Mouse (Mus musculus): Measurements from ENCODE around the gene Urb2. TPM values are rescaled to one million over a fixed set of nuclear protein-coding genes. Genes with fewer than 3 reads are reported as not detected.
A peak's percentile ranks its signal among the peaks of the same experiment; 100 is the strongest.

The Urb2 gene
- polyA plus RNA-seq, 1 experiment from 2014 or later = 1.2 TPM

GRCm38 (mm10) chr8:124044931-124045330 is 23.6 kb downstream of the Urb2 start:
- no peak for TF ChIP-seq CTCF (IDR thresholded peaks at IDR 0.05; ENCODE audit: low read depth)
- TF ChIP-seq EP300 (IDR thresholded peaks at IDR 0.05; ENCODE audit: low read depth) = no peak
- Histone ChIP-seq H3K36me3 (replicated peaks; ENCODE audit: insufficient read depth, low read length) (peaks cover 40% of the 10 kb centered on the region), H3K9ac (replicated peaks) (no peak overlapping the region), H3K4me3 (ENCODE audit: low read depth, low read length) (no peak overlapping the region), H3K27me3 (ENCODE audit: insufficient read depth, low read length) (no peaks in the 10 kb centered on the region), H3K4me2 (ENCODE audit: low read depth, low read length) (no peak overlapping the region), H3K4me1 (ENCODE audit: insufficient read depth) (no peaks in the 10 kb centered on the region), H3K9me3 (ENCODE audit: low read length) (no peaks in the 10 kb centered on the region), H3K27ac (ENCODE audit: low read depth) (no peak overlapping the region)
- ATAC-seq = no peak
- WGBS (ENCODE audit: insufficient replicate concordance) = 91% methylated on average over 12 of the region's 12 CpGs
- DNase-seq = no peak

GRCm38 (mm10) chr8:124045856-124046255 is 24.5 kb downstream of the Urb2 start:
- DNase-seq (no peak), ATAC-seq (no peak)
- WGBS (ENCODE audit: insufficient replicate concordance) = 70% methylated on average over 8 of the region's 8 CpGs
- Histone ChIP-seq H3K27ac (ENCODE audit: low read depth) (no peak overlapping the region), H3K9ac (replicated peaks) (no peak overlapping the region), H3K4me1 (ENCODE audit: insufficient read depth) (no peaks in the 10 kb centered on the region), H3K4me2 (ENCODE audit: low read depth, low read length) (no peak overlapping the region), H3K4me3 (ENCODE audit: low read depth, low read length) (no peak overlapping the region), H3K9me3 (ENCODE audit: low read length) (no peaks in the 10 kb centered on the region), H3K27me3 (ENCODE audit: insufficient read depth, low read length) (no peaks in the 10 kb centered on the region), H3K36me3 (replicated peaks; ENCODE audit: insufficient read depth, low read length) (peaks cover 37% of the 10 kb centered on the region)
- TF ChIP-seq EP300 (IDR thresholded peaks at IDR 0.05; ENCODE audit: low read depth) = no peak
- no peak for TF ChIP-seq CTCF (IDR thresholded peaks at IDR 0.05; ENCODE audit: low read depth)

GRCm38 (mm10) chr8:124052110-124052509 is 30.8 kb downstream of the Urb2 start:
- DNase-seq (peak; percentile 75), ATAC-seq (peak; percentile 77)
- WGBS (ENCODE audit: insufficient replicate concordance) = 25% methylated on average over 3 of the region's 3 CpGs
- Histone ChIP-seq H3K4me3 (ENCODE audit: low read depth, low read length) (no peak overlapping the region), H3K9me3 (ENCODE audit: low read length) (no peaks in the 10 kb centered on the region), H3K4me1 (ENCODE audit: insufficient read depth) (no peaks in the 10 kb centered on the region), H3K27me3 (ENCODE audit: insufficient read depth, low read length) (no peaks in the 10 kb centered on the region), H3K27ac (ENCODE audit: low read depth) (no peak overlapping the region), H3K9ac (replicated peaks) (no peak overlapping the region), H3K36me3 (replicated peaks; ENCODE audit: insufficient read depth, low read length) (peaks cover 6% of the 10 kb centered on the region), H3K4me2 (ENCODE audit: low read depth, low read length) (no peak overlapping the region)
- peak; percentile 97 for TF ChIP-seq CTCF (IDR thresholded peaks at IDR 0.05; ENCODE audit: low read depth)
- TF ChIP-seq EP300 (IDR thresholded peaks at IDR 0.05; ENCODE audit: low read depth) = no peak

GRCm38 (mm10) chr8:124052568-124052967 is 31.3 kb downstream of the Urb2 start:
- H3K9me3 ChIP-seq (ENCODE audit: low read length) = no peaks in the 10 kb centered on the region
- H3K36me3 ChIP-seq (replicated peaks; ENCODE audit: insufficient read depth, low read length) = peaks cover 1% of the 10 kb centered on the region
- no peak overlapping the region for H3K9ac ChIP-seq (replicated peaks)
- H3K4me2 ChIP-seq (ENCODE audit: low read depth, low read length) = no peak overlapping the region
- H3K4me3 ChIP-seq (ENCODE audit: low read depth, low read length) = no peak overlapping the region
- TF ChIP-seq CTCF (IDR thresholded peaks at IDR 0.05; ENCODE audit: low read depth) (no peak), EP300 (IDR thresholded peaks at IDR 0.05; ENCODE audit: low read depth) (no peak)
- DNase-seq = no peak
- peak; percentile 87 for ATAC-seq
- WGBS (ENCODE audit: insufficient replicate concordance) = 63% methylated on average over 4 of the region's 4 CpGs
- H3K4me1 ChIP-seq (ENCODE audit: insufficient read depth) = no peaks in the 10 kb centered on the region
- no peak overlapping the region for H3K27ac ChIP-seq (ENCODE audit: low read depth)
- H3K27me3 ChIP-seq (ENCODE audit: insufficient read depth, low read length) = no peaks in the 10 kb centered on the region

- Histone ChIP-seq H3K27ac (ENCODE audit: low read depth) (no peak overlapping the region), H3K4me3 (ENCODE audit: low read depth, low read length) (no peak overlapping the region), H3K27me3 (ENCODE audit: insufficient read depth, low read length) (no peaks in the 10 kb centered on the region), H3K4me1 (ENCODE audit: insufficient read depth) (no peaks in the 10 kb centered on the region), H3K4me2 (ENCODE audit: low read depth, low read length) (no peak overlapping the region), H3K9ac (replicated peaks) (no peak overlapping the region), H3K36me3 (replicated peaks; ENCODE audit: insufficient read depth, low read length) (no peaks in the 10 kb centered on the region), H3K9me3 (ENCODE audit: low read length) (no peaks in the 10 kb centered on the region)
- TF ChIP-seq EP300 (IDR thresholded peaks at IDR 0.05; ENCODE audit: low read depth) (no peak), CTCF (IDR thresholded peaks at IDR 0.05; ENCODE audit: low read depth) (no peak)
- 65% methylated on average over 11 of the region's 11 CpGs for WGBS (ENCODE audit: insufficient replicate concordance)
- ATAC-seq (no peak), DNase-seq (no peak)
These were observed 35.7 kb downstream of the Urb2 start for GRCm38 (mm10) chr8:124056832-124057655.

- TF ChIP-seq CTCF (IDR thresholded peaks at IDR 0.05; ENCODE audit: low read depth) (no peak), EP300 (IDR thresholded peaks at IDR 0.05; ENCODE audit: low read depth) (no peak)
- no peaks in the 10 kb centered on the region for H3K9me3 ChIP-seq (ENCODE audit: low read length)
- WGBS (ENCODE audit: insufficient replicate concordance) = 36% methylated on average over 4 of the region's 4 CpGs
- H3K4me3 ChIP-seq (ENCODE audit: low read depth, low read length) = no peak overlapping the region
- no peaks in the 10 kb centered on the region for H3K36me3 ChIP-seq (replicated peaks; ENCODE audit: insufficient read depth, low read length)
- H3K27ac ChIP-seq (ENCODE audit: low read depth) = no peak overlapping the region
- H3K4me2 ChIP-seq (ENCODE audit: low read depth, low read length) = no peak overlapping the region
- DNase-seq (no peak), ATAC-seq (no peak)
- no peaks in the 10 kb centered on the region for H3K27me3 ChIP-seq (ENCODE audit: insufficient read depth, low read length)
- no peaks in the 10 kb centered on the region; the same call in 1 of the 2 replicates for H3K4me1 ChIP-seq (ENCODE audit: insufficient read depth)
- H3K9ac ChIP-seq (replicated peaks) = no peak overlapping the region
These were observed 45.2 kb downstream of the Urb2 start for GRCm38 (mm10) chr8:124066325-124067058.
